Mouse (Mus musculus) megakaryocyte-erythroid progenitor cell, adult 5-6 weeks (primary cell): ENCODE results near the gene Ext2. TPM values are rescaled to one million over a fixed set of nuclear protein-coding genes. Genes with fewer than 3 reads are reported as not detected.

Experiments used
- ATAC-seq: replicated peaks from 2 replicates; pipeline ENCODE4 v1.8.0; 2016; ENCODE audit warnings: mild to moderate bottlenecking, inconsistent platforms; ENCODE audit not compliant: severe bottlenecking, poor library complexity, low FRiP score, low TSS enrichment
- total RNA-seq, 2 experiments: library from RNA; stranded (forward) in 1 of 2; stranded (reverse) in 1 of 2; fragments of 200-1000, 215-1000 nt in 1 of 2; fragments of >200 nt in 1 of 2; fragmentation: Nextera tagmentation in 1 of 2; gene quantifications; 2 replicates each; pipeline ENCODE4 v1.2.3; 2014 to 2017

The Ext2 gene
- total RNA-seq, 2 experiments from 2014 or later: 42.0 to 50.8 TPM

DNA sequence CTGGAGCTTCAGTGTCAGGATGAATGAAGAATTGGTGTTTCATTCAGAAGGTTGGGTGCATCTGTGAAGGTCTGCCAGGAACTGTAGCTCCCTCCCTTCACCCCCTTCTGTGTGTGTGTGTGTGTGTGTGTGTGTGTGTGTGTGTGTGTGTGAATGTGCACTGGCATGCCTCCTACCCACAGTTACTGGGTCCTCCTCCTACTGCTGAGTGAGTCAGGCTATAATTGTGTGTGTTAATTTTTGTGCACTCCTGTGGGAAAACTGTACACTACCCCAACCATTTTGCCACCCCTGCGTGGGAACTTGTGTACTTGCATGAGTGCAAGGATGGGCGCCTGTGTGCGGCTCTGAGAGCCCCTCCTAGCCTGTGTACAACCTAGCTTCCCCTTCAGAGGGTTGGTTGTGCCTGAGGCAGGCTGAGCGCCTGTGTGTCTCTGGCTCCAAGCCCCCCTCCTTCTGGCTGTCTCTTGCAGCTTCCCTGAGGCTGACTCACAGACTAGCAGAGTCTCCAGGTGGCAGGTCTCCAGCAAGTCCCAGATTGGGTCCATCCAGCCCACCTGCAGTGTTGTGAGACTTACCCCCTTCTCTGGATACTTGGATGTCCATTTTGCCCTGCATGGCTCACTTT lies 173.0 kb downstream of the Ext2 start:
- 0 out of 2 replicates have a peak, but pooled peaks have one; percentile 18 for ATAC-seq

GRCm38 (mm10) chr2:93647924-93648575 lies 174.3 kb downstream of the Ext2 start:
- ATAC-seq: no peak

DNA sequence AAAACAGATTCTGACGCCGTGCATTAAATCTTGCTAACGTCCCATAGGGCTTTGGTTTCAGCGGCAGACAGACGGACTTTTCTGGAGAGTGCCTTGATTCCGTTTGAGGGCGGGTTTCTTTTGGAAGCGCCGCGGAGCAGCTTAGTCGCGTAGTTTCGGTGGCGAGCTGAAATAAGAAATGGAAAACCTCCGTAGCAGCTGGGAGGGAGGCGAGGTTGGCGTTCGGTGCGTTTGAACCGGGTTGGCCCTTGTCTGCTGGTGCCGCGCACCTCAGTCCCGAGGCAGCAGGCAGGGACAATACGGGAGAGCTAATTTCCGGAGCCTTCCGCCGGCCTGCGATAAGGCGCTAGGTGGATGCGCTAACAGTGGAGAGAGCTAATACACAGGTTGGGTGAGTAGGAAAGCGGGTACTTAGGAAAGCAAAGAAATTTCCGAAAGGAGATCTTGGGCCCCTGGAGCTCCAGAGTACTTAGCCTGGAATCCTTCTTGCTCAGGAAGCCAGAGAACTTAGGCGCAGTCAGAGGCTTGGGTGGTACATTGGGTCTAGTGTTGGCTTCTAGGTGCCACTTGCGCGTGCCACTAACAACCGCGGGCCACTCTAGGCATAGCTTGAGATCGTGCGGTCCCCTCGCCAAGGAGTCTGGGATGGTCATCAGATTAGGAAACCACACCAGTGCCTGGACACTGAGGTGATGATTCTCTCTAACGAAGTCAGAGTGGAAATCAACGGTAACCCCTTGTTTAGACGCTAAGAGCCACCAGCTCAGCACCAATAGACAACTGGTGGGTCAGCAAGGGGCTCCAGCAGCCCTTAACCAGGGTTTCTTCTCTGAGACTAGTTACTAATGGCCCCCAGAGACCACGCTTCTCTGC lies 175.1 kb downstream of the Ext2 start:
- ATAC-seq: no peak

DNA sequence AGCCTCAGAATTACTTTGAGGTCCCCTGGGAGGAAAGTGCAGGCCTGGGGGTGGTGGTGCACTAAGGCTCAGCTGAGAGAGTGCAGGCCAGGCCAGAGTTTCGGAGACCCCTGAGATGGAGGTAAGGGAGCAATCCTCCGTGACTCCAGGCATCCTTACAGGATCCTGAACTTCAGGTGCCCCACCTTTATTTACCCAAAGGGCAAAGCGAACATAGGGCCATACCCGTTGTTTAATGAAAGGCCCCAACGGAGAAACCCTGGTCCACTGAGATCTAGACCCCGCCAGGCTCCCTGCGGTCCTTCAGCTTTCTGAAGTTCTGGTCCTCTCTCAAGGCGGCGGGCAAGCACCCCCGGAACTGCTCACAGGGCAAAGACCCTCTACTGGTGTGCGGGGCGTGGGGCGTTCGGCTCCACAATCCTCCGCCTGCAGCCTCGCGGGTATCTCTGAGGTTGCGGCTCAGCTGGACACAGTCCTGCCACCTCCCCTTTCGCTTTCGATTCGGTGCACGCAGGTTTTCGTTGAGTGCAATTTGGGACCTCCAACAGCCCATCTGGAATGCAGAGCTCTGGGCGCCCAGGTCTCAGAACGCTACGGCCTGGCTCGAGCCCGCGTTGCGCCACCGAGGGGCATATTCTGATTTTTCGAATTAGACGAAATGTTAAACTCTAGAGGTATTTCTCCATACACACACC lies 176.6 kb downstream of the Ext2 start:
- ATAC-seq: no peak

GRCm38 (mm10) chr2:93645197-93645596 lies 177.2 kb downstream of the Ext2 start:
- no peak for ATAC-seq

DNA sequence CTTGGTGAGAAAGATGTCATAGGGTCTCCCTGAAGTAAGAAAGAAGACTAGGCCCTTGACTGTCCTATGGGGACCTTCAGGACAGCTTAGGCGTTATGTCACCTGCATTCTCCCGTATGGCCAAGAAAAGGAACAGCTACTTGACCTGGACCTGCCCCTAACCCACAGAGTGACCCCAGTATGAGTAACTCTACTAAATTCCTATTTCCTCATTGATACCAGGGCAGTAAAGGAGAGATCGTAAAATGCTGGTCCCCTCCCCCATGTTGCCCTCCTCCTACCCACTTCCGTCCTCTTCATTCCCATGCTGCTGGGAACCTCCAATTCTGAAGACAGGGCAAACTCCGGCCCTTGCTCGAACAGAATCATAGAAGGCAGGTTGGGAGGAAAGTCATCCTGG lies 177.6 kb downstream of the Ext2 start:
- no peak for ATAC-seq

GRCm38 (mm10) chr2:93644234-93644633 lies 178.1 kb downstream of the Ext2 start:
- no peak for ATAC-seq

- ATAC-seq: no peak
Measured at GRCm38 (mm10) chr2:93643403-93643780, 179.0 kb downstream of the Ext2 start.

DNA sequence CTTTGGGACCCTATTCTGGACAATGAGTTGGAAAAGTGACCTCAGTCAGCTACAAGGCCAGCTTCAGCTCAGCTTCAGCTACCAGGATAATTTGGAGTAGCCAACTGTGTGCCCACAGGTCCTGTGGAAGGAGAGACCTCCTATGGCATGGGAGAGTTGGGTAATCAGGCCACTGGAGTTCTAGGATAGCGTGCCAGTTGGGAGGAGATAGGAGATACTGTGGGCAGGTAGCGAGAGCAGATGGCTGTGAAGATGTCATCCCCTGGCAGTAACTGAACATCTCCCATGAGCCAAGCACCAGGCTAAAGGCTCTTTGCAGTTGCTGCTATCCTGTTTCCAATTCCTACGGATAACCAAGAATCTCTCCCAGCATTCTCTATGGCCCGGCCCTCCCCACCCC lies 187.8 kb downstream of the Ext2 start:
- ATAC-seq: no peak

DNA sequence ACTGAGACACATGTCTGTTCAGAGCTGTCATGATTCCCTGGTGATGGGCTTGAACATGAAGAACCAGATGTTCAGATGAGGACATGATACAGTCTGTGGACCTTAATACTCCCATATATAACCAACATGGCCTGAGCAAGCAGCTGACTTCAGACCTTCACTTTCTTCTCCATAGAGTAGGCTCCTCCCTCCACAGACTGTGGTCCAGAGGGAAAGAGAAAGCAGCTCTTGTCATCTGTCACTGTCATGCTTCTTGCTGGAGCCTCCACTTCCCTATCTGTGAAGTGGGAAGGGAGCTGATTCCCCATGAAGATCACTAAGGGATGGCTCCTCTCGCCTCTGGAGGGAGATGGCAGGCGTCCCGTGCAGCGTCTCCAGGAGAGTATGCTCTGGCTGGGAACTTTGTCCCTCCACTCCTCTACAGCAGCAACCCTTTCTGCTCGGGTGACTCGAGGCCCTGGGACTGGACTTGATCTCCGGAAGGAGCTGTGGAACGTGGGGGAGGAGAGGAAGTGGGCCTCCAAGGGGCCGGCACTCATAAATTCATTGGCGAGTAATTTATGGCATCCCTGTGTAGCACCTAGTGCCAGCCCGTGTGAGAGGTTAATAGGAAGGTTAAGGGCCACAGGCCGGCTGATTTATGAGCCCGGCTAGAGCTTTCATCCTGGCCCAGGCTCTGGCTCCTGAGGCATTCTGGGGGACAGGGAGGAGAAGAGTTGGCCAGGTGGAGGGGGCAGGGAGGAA lies 197.5 kb downstream of the Ext2 start:
- ATAC-seq: no peak

GRCm38 (mm10) chr2:93619208-93619849 lies 203.0 kb downstream of the Ext2 start:
- ATAC-seq: no peak

DNA sequence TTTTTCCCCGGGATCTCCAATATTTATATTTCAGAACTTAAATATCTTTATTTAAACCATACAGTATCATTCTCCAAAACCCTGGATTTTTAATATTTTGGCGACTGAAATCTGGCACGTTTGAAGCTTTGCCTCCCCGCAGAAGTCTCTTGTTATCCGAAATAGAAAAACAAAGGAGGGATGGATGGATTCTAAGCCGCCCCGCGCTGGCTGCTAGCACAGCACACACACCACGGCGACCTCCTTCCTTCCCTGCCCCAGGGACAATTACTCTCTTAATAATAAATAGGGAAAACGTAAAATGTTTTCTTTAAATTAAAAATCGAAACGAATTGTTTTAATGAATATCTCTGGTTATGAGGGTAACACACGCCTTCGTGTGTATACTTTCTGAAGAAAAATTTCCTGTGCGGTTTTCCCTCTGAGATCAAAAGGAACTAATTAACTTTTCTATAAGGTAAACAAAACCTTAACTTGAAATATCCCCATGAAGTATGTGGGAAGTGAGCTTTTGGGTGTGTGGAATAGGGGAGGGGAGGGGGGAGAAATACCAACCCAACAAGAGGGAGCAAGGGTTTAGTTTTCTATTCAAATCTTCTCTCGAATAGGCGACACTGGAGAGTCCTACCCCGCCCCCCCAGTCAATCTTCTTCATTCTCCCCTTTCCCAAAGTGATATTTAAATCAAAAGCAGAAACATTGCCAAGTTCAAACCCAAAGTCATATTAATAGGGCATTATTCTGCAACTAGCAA lies 203.7 kb downstream of the Ext2 start:
- ATAC-seq: no peak

DNA sequence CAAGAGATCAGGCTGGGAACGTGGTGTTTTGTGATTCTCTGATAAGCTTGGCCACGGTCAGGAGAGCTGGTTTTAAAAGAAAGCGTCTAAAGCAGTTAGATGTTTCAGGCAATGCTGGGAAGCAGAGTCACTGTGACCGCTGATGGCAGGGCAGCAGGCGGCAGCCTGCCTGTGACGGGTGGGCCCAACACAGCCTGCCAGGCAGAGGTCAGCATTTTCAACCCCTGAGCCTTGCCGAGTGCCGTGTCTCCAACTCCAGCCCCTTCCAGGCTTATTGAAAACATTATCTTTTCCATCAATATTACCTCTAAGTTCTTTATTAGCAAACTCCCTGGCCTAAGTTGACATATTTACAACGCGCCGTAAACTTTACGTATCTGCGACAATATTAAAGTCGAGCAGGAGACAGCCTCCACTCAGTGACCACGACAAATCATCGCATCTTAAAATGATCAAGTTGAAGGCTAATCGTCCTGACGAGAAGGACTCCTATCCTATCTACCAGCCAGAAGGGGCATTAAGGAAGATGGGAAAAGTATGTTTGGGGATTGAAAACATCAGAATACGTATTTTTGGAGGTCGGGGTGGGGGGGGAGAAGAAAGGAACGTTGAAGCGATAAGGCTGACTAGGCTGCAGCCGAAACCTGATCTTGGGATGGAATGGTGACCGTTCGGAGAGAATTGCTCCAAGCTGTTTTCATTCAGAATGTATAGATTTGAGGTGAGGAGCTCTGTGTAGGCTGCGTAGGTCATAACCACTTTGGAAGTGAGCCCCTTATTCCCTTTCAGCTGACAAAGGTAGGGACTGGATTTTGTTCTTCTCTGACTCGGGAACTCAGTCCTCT lies 206.3 kb downstream of the Ext2 start:
- ATAC-seq: no peak

DNA sequence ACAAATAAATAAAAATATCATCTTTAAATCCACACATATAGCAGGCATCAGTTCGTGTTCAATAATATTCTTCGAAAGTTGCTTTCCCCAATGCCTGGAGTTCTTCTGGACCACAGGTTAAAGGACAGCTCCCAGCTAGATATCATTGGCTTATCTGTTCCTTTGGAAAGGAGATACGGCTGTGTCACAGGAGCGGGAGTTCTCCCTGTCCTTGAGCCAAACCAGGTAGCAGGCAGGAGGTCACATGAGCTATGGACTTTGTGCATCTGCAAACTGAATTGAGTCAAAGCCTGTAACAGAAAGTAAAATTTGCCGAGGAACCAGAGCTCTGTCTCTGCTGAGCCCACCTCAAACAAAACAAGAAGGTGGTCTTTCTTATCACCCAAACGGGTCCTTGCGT lies 209.3 kb downstream of the Ext2 start:
- no peak for ATAC-seq
